Mouse (Mus musculus) hindbrain, postnatal 0 days (tissue): ENCODE data around the gene Grin2a. TPM values are rescaled to one million over a fixed set of nuclear protein-coding genes. Genes with fewer than 3 reads are reported as not detected.

ENCODE experiments used
- ATAC-seq: fragments of 200-750 bp; cut with Nextera tagmentation; 2 replicates; pipeline ENCODE4 v1.8.0; 2017; ENCODE audit warnings: mild to moderate bottlenecking, moderate TSS enrichment, moderate library complexity
- DNase-seq: peaks from one replicate; pipeline ENCODE4 v3.0.0-alpha.2; 2015; ENCODE audit warnings: low spot score
- H3K27ac ChIP-seq: fragments of 300-500 bp; sonication (generic); 2 replicates; pipeline ENCODE4 v1.5.1; 2014; ENCODE audit warnings: mild to moderate bottlenecking
- H3K27me3 ChIP-seq: fragments of 300-500 bp; sonication (generic); 2 replicates; pipeline ENCODE4 v1.6.1; 2014; ENCODE audit warnings: low read length, mixed read lengths; ENCODE audit not compliant: insufficient read depth
- H3K36me3 ChIP-seq: fragments of 300-500 bp; sonication (generic); 2 replicates; pipeline ENCODE4 v1.6.1; 2014; ENCODE audit warnings: low read length, mixed read lengths; ENCODE audit not compliant: insufficient read depth
- H3K4me1 ChIP-seq: fragments of 300-500 bp; sonication (generic); 2 replicates; pipeline ENCODE4 v1.6.1; 2014; ENCODE audit warnings: antibody characterized with exemption, low read length, mixed read lengths; ENCODE audit not compliant: insufficient read depth
- H3K4me2 ChIP-seq: fragments of 300-500 bp; sonication (generic); 2 replicates; pipeline ENCODE4 v1.6.1; 2014; ENCODE audit warnings: low read depth, mild to moderate bottlenecking, low read length, moderate library complexity, mixed read lengths
- H3K4me3 ChIP-seq: fragments of 300-500 bp; sonication (generic); 2 replicates; pipeline ENCODE4 v1.5.1; 2014; ENCODE audit warnings: low read length
- H3K9ac ChIP-seq: fragments of 300-500 bp; sonication (generic); replicated peaks from 2 replicates; pipeline ENCODE4 v1.6.1; 2014; ENCODE audit warnings: mild to moderate bottlenecking, low read length, moderate library complexity, mixed read lengths
- H3K9me3 ChIP-seq: fragments of 300-500 bp; sonication (generic); 2 replicates; pipeline ENCODE4 v1.6.1; 2016; ENCODE audit warnings: low read length, mixed read lengths
- CTCF ChIP-seq: IDR thresholded peaks from 2 replicates; pipeline ENCODE4 v1.5.1; 2016; ENCODE audit warnings: antibody characterized with exemption, control low read depth, low read depth
- WGBS: fragments of 180-500 bp; shearing (Covaris S2); extraction: QIAGEN DNeasy Blood & Tissue Kit; methylation state at CpG from one replicate; pipeline ENCODE4 v1.1.7; 2014; 5-methylcytosine and 5-hydroxymethylcytosine counted together
- polyA plus RNA-seq: library from polyadenylated mRNA; unstranded; fragments of >200 nt; fragmentation: Nextera tagmentation; extraction: Ambion mirVana; gene quantifications from 2 replicates; pipeline ENCODE4 v1.2.1, GENCODE M21; 2015
- total RNA-seq: library from RNA; depleted of rRNA; stranded (reverse); fragments of >200 nt; gene quantifications from 2 replicates; pipeline ENCODE4 v1.2.3, GENCODE M21; 2014

The Grin2a gene
- total and polyA plus RNA-seq, 2 experiments from 2014 or later, result 6.8 to 21.5 TPM

GRCm38 (mm10) chr16:9978173-9978572, 17.2 kb downstream of the Grin2a start:
- no peak overlapping the region for H3K4me3 ChIP-seq
- H3K4me2 ChIP-seq, result no peak overlapping the region
- no peaks in the 10 kb centered on the region for H3K4me1 ChIP-seq
- no peak overlapping the region for H3K9ac ChIP-seq
- DNase-seq (no peak), ATAC-seq (no peak)
- TF ChIP-seq CTCF, result no peak
- H3K9me3 ChIP-seq, result no peaks in the 10 kb centered on the region
- H3K27ac ChIP-seq, result no peak overlapping the region
- H3K27me3 ChIP-seq, result no peaks in the 10 kb centered on the region
- H3K36me3 ChIP-seq, result no peaks in the 10 kb centered on the region
- 85% methylated on average over 2 of the region's 2 CpGs for WGBS

DNA sequence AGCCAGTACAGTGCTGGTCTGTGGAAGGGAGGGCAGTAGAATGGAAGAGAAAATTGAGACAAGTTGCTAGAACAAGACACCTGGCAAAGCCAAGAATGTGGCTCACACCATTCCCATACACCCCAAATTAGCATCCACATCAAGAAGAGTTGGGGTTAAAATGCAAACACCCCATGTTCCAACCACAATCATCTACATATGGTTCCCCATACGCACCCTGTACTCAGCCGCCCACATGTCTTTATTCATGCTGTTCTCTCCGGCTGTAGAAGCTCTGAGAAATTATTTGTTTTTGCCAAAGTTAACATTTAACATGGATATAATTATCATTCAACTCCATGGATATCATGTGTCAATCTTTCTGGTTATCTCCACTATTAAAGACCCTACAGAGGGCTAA, 22.7 kb downstream of the Grin2a start:
- Histone ChIP-seq H3K4me2 (no peak overlapping the region), H3K4me3 (no peak overlapping the region), H3K27me3 (no peaks in the 10 kb centered on the region), H3K4me1 (no peaks in the 10 kb centered on the region), H3K36me3 (no peaks in the 10 kb centered on the region), H3K27ac (no peak overlapping the region), H3K9me3 (no peaks in the 10 kb centered on the region), H3K9ac (no peak overlapping the region)
- WGBS, result 89% methylated on average over 3 of the region's 3 CpGs
- no peak for TF ChIP-seq CTCF
- no peak for DNase-seq
- ATAC-seq, result no peak

GRCm38 (mm10) chr16:9964469-9964868, 30.9 kb downstream of the Grin2a start:
- ATAC-seq (no peak), DNase-seq (no peak)
- Histone ChIP-seq H3K27me3 (no peaks in the 10 kb centered on the region), H3K4me3 (no peak overlapping the region), H3K4me1 (no peaks in the 10 kb centered on the region), H3K4me2 (no peak overlapping the region), H3K9me3 (no peaks in the 10 kb centered on the region), H3K9ac (no peak overlapping the region), H3K36me3 (no peaks in the 10 kb centered on the region), H3K27ac (no peak overlapping the region)
- TF ChIP-seq CTCF, result no peak
- 84% methylated on average over 6 of the region's 6 CpGs for WGBS

DNA sequence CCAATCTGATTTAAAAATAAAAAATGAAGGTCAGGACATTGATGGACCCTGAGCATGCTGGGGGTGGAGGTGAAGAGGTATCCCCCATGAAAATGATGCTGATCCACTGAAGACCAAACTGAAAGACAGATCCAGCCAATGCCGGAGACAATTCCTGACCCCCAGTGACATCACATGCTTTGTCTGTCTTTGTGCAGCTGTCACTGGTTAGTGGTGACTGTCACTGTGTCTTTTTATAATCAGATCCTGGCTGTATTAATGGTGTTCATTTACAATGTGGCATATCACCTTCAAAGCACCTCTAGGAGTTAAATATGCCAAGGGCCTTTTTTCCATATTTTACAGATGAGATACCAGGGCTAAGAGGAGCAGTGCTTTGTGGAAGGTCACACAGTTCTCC, 32.9 kb downstream of the Grin2a start:
- no peaks in the 10 kb centered on the region for H3K36me3 ChIP-seq
- H3K9me3 ChIP-seq, result no peaks in the 10 kb centered on the region
- 66% methylated on average over 1 of the region's 1 CpGs for WGBS
- no peak overlapping the region for H3K4me3 ChIP-seq
- H3K4me1 ChIP-seq, result no peaks in the 10 kb centered on the region
- H3K4me2 ChIP-seq, result no peak overlapping the region
- H3K27me3 ChIP-seq, result no peaks in the 10 kb centered on the region
- no peak for ATAC-seq
- no peak overlapping the region for H3K27ac ChIP-seq
- H3K9ac ChIP-seq, result no peak overlapping the region
- TF ChIP-seq CTCF, result no peak
- no peak for DNase-seq

DNA sequence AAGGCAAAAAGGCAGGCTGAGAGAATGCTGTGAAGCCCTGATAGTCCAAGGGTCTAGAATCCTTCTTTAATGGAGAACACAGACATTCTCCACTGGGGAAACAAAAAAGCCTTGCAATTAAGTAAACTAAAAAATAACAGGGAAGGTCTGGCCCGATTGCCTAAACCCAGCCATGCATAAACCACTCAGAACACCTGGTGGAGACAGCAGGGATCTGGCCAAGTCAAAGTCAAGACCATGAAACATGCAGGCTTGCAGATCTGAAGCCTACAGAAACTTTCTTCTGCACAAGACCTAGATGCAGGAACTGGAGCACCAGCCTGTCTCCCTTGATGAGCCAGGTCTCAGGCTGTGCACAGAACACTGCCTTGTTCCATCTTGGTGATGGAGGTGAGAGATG, 36.0 kb downstream of the Grin2a start:
- Histone ChIP-seq H3K27me3 (no peaks in the 10 kb centered on the region), H3K9ac (no peak overlapping the region), H3K4me2 (no peak overlapping the region), H3K36me3 (no peaks in the 10 kb centered on the region), H3K4me1 (no peaks in the 10 kb centered on the region), H3K27ac (no peak overlapping the region), H3K4me3 (no peak overlapping the region), H3K9me3 (no peaks in the 10 kb centered on the region)
- no peak for ATAC-seq
- no peak for TF ChIP-seq CTCF
- 58% methylated on average over 1 of the region's 1 CpGs for WGBS
- DNase-seq, result no peak

DNA sequence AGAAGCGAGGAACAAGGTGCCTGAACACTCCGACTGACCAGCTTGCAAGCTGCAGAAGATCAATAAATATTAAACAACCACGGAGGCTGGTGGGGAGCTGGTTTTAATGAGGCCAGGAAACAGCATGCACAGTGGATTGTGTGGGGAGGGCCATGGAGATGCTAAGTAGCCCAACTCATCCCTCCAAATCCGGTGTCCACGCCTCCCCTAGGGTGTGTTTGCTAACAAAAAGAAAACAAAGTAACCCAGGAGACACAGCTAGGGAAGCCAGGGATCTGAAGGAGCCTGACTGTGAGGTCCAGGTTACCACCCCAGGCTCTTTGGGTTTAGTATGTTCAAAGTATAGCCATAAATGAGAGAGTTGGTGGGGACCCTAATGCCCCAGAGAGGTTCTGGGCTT, 41.1 kb downstream of the Grin2a start:
- WGBS, result 34% methylated on average over 5 of the region's 5 CpGs
- H3K4me2 ChIP-seq, result no peak overlapping the region
- no peak overlapping the region for H3K9ac ChIP-seq
- H3K9me3 ChIP-seq, result no peaks in the 10 kb centered on the region
- no peak overlapping the region for H3K27ac ChIP-seq
- ATAC-seq (no peak), DNase-seq (no peak)
- H3K4me3 ChIP-seq, result no peak overlapping the region
- TF ChIP-seq CTCF, result no peak
- no peaks in the 10 kb centered on the region for H3K27me3 ChIP-seq
- no peaks in the 10 kb centered on the region for H3K36me3 ChIP-seq
- H3K4me1 ChIP-seq, result no peaks in the 10 kb centered on the region

GRCm38 (mm10) chr16:9953396-9953831, 41.9 kb downstream of the Grin2a start:
- no peaks in the 10 kb centered on the region for H3K4me1 ChIP-seq
- ATAC-seq, result no peak

More at GRCm38 (mm10) chr16:9953396-9953831, 41.9 kb downstream of the Grin2a start:
- 92% methylated on average over 5 of the region's 5 CpGs for WGBS
- DNase-seq, result no peak
- H3K4me2 ChIP-seq, result no peak overlapping the region
- H3K9me3 ChIP-seq, result no peaks in the 10 kb centered on the region
- no peak overlapping the region for H3K27ac ChIP-seq
- H3K4me3 ChIP-seq, result no peak overlapping the region
- no peak for TF ChIP-seq CTCF
- no peak overlapping the region for H3K9ac ChIP-seq
- no peaks in the 10 kb centered on the region for H3K36me3 ChIP-seq
- no peaks in the 10 kb centered on the region for H3K27me3 ChIP-seq
